Mouse (Mus musculus) brain, embryonic 14.5 days (tissue): Measurements from ENCODE around the gene B4galt2.

Experiments
- CTCF ChIP-seq: fragments of 200-500 bp; IDR thresholded peaks from 2 replicates; pipeline ENCODE4 v1.5.1; 2012; ENCODE audit warnings: inconsistent platforms, mild to moderate bottlenecking, moderate library complexity, borderline replicate concordance; ENCODE audit not compliant: insufficient read depth, insufficient read length; ENCODE audit errors: extremely low read depth
- POLR2A ChIP-seq: fragments of 200-500 bp; IDR thresholded peaks from 2 replicates; pipeline ENCODE4 v1.6.1; 2012; ENCODE audit warnings: mild to moderate bottlenecking, inconsistent platforms, borderline replicate concordance; ENCODE audit not compliant: poor library complexity, insufficient read depth, insufficient read length, severe bottlenecking; ENCODE audit errors: extremely low read depth

DNA sequence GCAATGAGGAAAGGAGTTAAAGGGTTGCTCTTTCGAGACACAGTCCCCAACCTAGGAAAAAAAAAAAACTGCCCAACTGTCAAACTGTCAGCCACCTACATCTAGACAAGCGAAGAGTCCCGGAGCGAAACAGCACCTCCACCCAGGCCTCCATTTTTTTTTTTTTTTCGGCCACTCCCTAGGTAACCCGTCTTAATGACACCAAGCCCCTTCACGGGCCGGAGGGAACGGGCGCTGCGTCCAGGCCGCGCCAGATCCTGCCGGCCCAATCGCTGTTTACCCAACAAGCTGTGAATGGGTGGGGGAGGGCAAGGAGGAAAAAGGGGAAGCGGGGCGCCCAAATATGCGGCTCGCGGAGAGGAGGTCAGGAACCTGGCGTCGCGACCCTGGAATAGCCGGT, 3.4 kb upstream of the B4galt2 start:
- no peak for TF ChIP-seq CTCF
- TF ChIP-seq POLR2A = no peak
